Mouse (Mus musculus) heart, embryonic 14.5 days (tissue): ENCODE results near the gene Pgghg. TPM values are rescaled to one million over a fixed set of nuclear protein-coding genes. Genes with fewer than 3 reads are reported as not detected.

ENCODE experiments used
- ATAC-seq: fragments of 200-750 bp; cut with Nextera tagmentation; 2 replicates; pipeline ENCODE4 v1.8.0; 2017; ENCODE audit warnings: low read depth, moderate TSS enrichment; ENCODE audit not compliant: insufficient number of reproducible peaks, insufficient read depth, low FRiP score
- H3K27ac ChIP-seq, 2 experiments: fragments of 200-500 bp in 1 of 2; fragments of 300-500 bp in 1 of 2; sonication (generic) in 1 of 2; replicated peaks in 1 of 2; 2 replicates each; pipeline ENCODE4 v1.5.1; 2012 to 2014; ENCODE audit warnings: low read depth in 2 of 2, low read length in 2 of 2, control low read depth in 1 of 2, mild to moderate bottlenecking in 1 of 2, mixed read lengths in 1 of 2; ENCODE audit not compliant: control insufficient read depth in 1 of 2, insufficient read depth in 1 of 2
- H3K27me3 ChIP-seq: fragments of 300-500 bp; sonication (generic); 2 replicates; pipeline ENCODE4 v1.6.1; 2014; ENCODE audit warnings: mild to moderate bottlenecking, low read length, control low read depth; ENCODE audit not compliant: control insufficient read depth, insufficient read depth
- H3K36me3 ChIP-seq: fragments of 300-500 bp; sonication (generic); 2 replicates; pipeline ENCODE4 v1.6.1; 2014; ENCODE audit warnings: mild to moderate bottlenecking, control low read depth, low read length, mixed read lengths; ENCODE audit not compliant: control insufficient read depth, insufficient read depth
- H3K4me1 ChIP-seq, 2 experiments: fragments of 200-500 bp in 1 of 2; fragments of 300-500 bp in 1 of 2; sonication (generic) in 1 of 2; 2 replicates each; pipeline ENCODE4 v1.6.1; 2012 to 2014; ENCODE audit warnings: low read length in 2 of 2, control low read depth in 1 of 2, mixed read lengths in 1 of 2; ENCODE audit not compliant: control insufficient read depth in 2 of 2, insufficient read depth in 2 of 2
- H3K4me2 ChIP-seq: fragments of 300-500 bp; sonication (generic); 2 replicates; pipeline ENCODE4 v1.6.1; 2014; ENCODE audit warnings: mild to moderate bottlenecking, low read length
- H3K4me3 ChIP-seq, 2 experiments: fragments of 200-500 bp in 1 of 2; fragments of 300-500 bp in 1 of 2; sonication (generic) in 1 of 2; 2 replicates each; pipeline ENCODE4 v1.5.1; 2012 to 2014; ENCODE audit warnings: low read length in 2 of 2, mild to moderate bottlenecking in 2 of 2, control low read depth in 1 of 2, low read depth in 1 of 2, moderate library complexity in 1 of 2; ENCODE audit not compliant: control insufficient read depth in 1 of 2, insufficient read depth in 1 of 2
- H3K9ac ChIP-seq: fragments of 300-500 bp; sonication (generic); 2 replicates; pipeline ENCODE4 v1.6.1; 2014; ENCODE audit warnings: mild to moderate bottlenecking, low read length
- H3K9me3 ChIP-seq: fragments of 300-500 bp; sonication (generic); 2 replicates; pipeline ENCODE4 v1.6.1; 2016; ENCODE audit warnings: low read length, control low read depth; ENCODE audit not compliant: control insufficient read depth
- WGBS: fragments of 180-500 bp; shearing (Covaris S2); extraction: QIAGEN DNeasy Blood & Tissue Kit; methylation state at CpG from one replicate; pipeline ENCODE4 v1.1.7; 2014; 5-methylcytosine and 5-hydroxymethylcytosine counted together
- polyA plus RNA-seq: library from polyadenylated mRNA; unstranded; fragments of >200 nt; fragmentation: Nextera tagmentation; extraction: Ambion mirVana; gene quantifications from 2 replicates; pipeline ENCODE4 v1.2.1, GENCODE M21; 2014

Gene Pgghg
- polyA plus RNA-seq, 1 experiment from 2014 or later = 13.0 TPM

DNA sequence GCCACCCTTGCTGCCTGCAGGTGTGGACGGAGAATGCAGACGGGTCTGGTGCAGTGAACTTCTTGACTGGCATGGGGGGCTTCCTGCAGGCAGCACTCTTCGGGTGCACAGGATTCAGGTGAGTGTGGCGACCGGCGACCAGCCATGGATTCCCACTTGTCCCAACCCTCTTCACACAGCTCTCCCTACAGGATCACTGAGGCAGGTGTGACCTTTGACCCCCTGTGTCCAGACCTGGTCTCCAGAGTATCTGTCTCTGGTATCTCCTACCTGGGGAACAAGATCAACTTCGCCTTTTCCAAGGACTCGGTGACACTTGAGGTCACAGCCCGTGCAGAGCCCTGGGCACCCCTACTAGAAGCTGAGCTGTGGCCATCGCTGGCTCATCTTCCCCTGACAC is 5.1 kb downstream of the Pgghg start:
- H3K4me1 ChIP-seq = peaks cover 28 to 32% of the 10 kb centered on the region in 2 experiments
- H3K4me3 ChIP-seq = no peak overlapping the region
- WGBS = 85% methylated on average over 10 of the region's 10 CpGs
- no peaks in the 10 kb centered on the region for H3K27me3 ChIP-seq
- no peak overlapping the region for H3K9ac ChIP-seq
- no peak for ATAC-seq
- H3K36me3 ChIP-seq = peaks cover 52% of the 10 kb centered on the region
- peak overlapping the region; percentile 26 to 74; a peak in 3 of 4 replicates for H3K27ac ChIP-seq
- H3K9me3 ChIP-seq = no peaks in the 10 kb centered on the region
- no peak overlapping the region for H3K4me2 ChIP-seq

DNA sequence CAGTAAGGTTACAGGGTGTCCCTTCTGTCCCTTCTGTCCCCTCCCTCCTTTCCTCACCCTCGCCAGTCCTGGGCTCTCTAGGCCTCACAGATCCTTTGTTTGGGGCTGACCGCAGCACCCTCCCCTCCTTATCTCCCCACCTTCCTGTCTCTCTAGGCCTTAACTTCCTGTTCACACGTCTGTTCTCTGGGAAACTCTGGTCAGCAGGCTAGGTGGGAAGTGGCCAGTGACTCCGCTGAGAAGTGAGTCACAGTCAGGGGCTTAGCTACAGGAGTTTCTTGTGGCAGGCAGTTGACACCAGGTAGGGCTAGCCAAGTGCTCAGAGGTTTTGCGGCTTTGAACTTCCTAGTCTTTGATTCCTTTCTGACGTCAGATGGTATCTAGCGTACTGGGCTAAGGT is 5.8 kb downstream of the Pgghg start:
- 34% methylated on average over 7 of the region's 7 CpGs for WGBS
- H3K4me3 ChIP-seq = no peak overlapping the region
- no peak overlapping the region for H3K4me2 ChIP-seq
- peaks cover 52% of the 10 kb centered on the region for H3K36me3 ChIP-seq
- H3K9ac ChIP-seq = peak overlapping the region; percentile 38; the same call in 1 of the 2 replicates
- H3K27ac ChIP-seq = peak overlapping the region; percentile 74 to 75
- H3K4me1 ChIP-seq = peaks cover 30 to 37% of the 10 kb centered on the region in 2 experiments
- no peaks in the 10 kb centered on the region for H3K9me3 ChIP-seq
- peak; percentile 43; the same call in 1 of the 2 replicates for ATAC-seq
- H3K27me3 ChIP-seq = no peaks in the 10 kb centered on the region

DNA sequence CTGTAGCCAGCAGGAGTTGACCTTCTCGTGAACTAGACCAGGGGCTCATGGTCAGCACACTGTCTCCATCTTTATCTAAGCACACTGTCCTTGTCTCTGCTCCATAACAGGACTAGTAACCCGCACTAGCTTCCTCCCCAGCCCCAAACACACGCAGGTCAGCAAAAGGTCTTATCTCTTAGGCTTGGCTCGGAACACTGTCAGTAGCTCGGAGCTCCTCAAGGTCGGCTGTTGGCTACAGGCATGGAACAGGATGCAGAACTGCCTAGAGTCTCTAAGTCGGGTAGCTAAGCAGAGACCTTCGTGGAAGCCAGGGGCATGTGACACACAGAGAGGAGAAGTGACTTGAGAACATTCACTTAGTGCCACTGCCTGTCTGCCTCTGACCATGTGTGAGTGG is 7.0 kb downstream of the Pgghg start:
- no peaks in the 10 kb centered on the region for H3K9me3 ChIP-seq
- ATAC-seq = no peak
- no peak overlapping the region for H3K4me3 ChIP-seq
- 32% methylated on average over 8 of the region's 8 CpGs for WGBS
- H3K9ac ChIP-seq = no peak overlapping the region
- H3K36me3 ChIP-seq = peaks cover 59% of the 10 kb centered on the region
- H3K27me3 ChIP-seq = no peaks in the 10 kb centered on the region
- H3K27ac ChIP-seq = peak overlapping the region; percentile 53 to 74
- H3K4me1 ChIP-seq = peaks cover 29 to 34% of the 10 kb centered on the region in 2 experiments
- H3K4me2 ChIP-seq = no peak overlapping the region

DNA sequence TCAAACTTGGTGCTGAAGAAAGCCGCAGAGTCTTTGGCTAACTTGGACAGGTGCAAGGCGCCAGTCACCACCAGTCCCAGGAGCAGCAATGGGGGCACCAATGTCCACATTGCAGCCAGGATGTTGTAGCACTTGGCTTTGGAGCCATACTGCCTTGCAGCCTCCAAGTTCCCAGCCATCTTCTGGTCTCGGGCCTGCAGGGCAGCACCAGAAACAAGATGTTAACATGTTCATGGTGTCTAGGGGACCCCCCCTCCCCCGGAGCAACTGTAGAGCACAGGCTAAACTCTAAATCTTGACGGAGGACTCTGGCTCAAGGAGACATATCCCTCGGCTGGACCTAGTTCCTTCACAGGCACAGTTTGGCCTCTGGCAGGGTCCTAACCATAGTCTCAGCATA is 8.1 kb downstream of the Pgghg start:
- H3K27me3 ChIP-seq = no peaks in the 10 kb centered on the region
- no peak overlapping the region for H3K4me3 ChIP-seq
- H3K36me3 ChIP-seq = peaks cover 59% of the 10 kb centered on the region
- no peak overlapping the region for H3K27ac ChIP-seq
- no peaks in the 10 kb centered on the region for H3K9me3 ChIP-seq
- ATAC-seq = no peak
- 85% methylated on average over 6 of the region's 6 CpGs for WGBS
- peaks cover 29 to 38% of the 10 kb centered on the region in 2 experiments for H3K4me1 ChIP-seq
- H3K4me2 ChIP-seq = no peak overlapping the region
- H3K9ac ChIP-seq = no peak overlapping the region

DNA sequence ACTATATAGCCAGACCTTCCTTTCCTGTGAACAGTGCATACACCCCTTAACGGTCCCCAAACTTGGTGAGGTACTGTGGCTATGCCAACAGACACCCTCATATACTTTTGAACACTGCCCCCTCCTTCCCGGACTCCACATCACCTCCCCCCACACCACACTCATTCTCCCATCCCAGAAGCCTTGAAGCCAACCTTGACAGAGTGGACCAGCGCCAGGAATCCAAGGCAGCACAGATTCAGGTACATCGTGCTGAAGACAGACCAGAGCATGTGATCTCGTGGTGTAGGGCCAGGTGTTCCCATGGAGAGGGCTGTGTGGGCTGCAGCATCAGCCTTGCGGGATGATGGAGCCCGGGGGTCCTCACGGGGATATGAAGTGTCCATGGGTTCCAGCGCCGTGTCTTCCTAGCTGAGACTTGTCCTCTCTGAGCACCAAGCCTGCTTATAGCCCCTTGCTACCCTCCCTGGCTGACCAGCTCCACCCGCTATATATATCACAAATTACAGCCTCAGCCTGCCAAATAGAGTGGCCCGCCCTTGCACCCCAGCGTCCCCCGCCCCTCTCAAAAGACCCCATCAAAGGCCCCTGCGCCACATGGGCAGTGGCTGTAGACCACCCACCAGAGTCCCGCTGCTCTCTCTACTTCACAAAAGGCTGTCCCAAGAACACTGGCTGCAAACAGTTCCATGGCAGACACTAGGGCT is 8.8 kb downstream of the Pgghg start, which contains the start of gene Ifitm5:
Ifitm5 (minus strand) TSS at position 468 of the 707 bp plus-strand sequence.
- WGBS = 85% methylated on average over 16 of the region's 16 CpGs
- Histone ChIP-seq H3K9me3 (no peaks in the 10 kb centered on the region), H3K4me3 (no peak within 1 kb of the TSS), H3K4me1 (peaks cover 29 to 43% of the 10 kb centered on the region in 2 experiments), H3K36me3 (peaks cover 55% of the 10 kb centered on the region), H3K27me3 (no peaks in the 10 kb centered on the region), H3K27ac (peak within 1 kb of the TSS; percentile 39 to 63), H3K9ac (no peak within 1 kb of the TSS), H3K4me2 (no peak within 1 kb of the TSS; the same call in 1 of the 2 replicates)
- no peak for ATAC-seq

DNA sequence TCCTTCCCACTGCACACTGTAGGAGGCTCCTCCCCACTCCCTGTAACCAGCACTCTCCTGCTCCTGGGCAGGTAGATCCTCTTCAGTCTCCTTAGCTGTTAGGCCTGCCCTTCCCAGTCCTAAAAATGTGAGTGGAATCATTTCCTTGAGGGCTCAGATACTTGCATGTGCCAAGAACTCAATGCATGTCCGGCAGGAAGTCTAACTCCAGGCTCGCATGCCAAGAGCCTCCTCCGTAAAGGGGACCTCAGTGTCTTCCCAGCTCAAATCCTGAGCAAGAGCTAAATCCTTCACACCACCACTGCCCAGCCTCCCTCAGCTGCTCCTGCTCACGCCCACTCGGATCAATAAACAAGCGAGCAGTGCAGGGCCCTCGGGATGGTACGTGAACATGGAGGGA is 9.9 kb downstream of the Pgghg start:
- WGBS = 50% methylated on average over 8 of the region's 8 CpGs
- Histone ChIP-seq H3K4me3 (no peak overlapping the region), H3K9ac (no peak overlapping the region)

DNA sequence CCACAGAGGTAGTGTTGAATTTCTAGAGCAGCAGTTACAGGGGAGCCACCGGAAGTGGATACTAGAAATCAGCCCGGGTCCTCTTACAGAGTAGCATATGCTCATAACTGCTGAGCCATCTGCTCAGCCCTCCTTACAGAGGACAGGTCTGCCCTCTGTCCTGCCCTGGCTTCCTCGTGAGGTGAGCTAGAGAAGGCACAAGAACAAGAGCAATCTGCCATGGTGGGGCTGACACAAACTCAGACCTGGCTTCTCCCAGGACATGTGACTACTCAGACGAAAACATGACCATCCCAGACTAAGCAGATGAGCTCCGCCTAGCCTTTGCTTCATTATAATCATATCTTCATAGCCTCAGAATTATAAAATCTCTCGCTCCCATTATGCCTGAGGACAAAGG is 10.6 kb downstream of the Pgghg start:
- no peak overlapping the region for H3K4me3 ChIP-seq
- no peak overlapping the region for H3K9ac ChIP-seq
- no peak for ATAC-seq
- H3K4me2 ChIP-seq = no peak overlapping the region
- no peaks in the 10 kb centered on the region for H3K9me3 ChIP-seq
- peak overlapping the region in 1 of 2 experiments; percentile 39; a peak in 1 of 4 replicates for H3K27ac ChIP-seq
- H3K27me3 ChIP-seq = no peaks in the 10 kb centered on the region
- H3K36me3 ChIP-seq = peaks cover 38% of the 10 kb centered on the region
- H3K4me1 ChIP-seq = peaks cover 33 to 36% of the 10 kb centered on the region in 2 experiments
- 69% methylated on average over 6 of the region's 6 CpGs for WGBS

More for the DNA sequence above, 9.9 kb downstream of the Pgghg start:
- ATAC-seq = no peak
- Histone ChIP-seq H3K4me1 (peaks cover 30 to 43% of the 10 kb centered on the region in 2 experiments), H3K27me3 (no peaks in the 10 kb centered on the region), H3K9me3 (no peaks in the 10 kb centered on the region), H3K27ac (peak overlapping the region; percentile 39 to 63), H3K36me3 (peaks cover 45% of the 10 kb centered on the region), H3K4me2 (no peak overlapping the region; the same call in 1 of the 2 replicates)
